Mouse (Mus musculus) lung, adult 2 months (tissue): ENCODE data around the gene Bcl11b.

Experiments used
- CTCF ChIP-seq: fragments of 200-500 bp; IDR thresholded peaks from 2 replicates; pipeline ENCODE4 v1.5.1; 2011; ENCODE audit warnings: mild to moderate bottlenecking, low read length, control low read depth; ENCODE audit not compliant: insufficient read depth
- POLR2A ChIP-seq: fragments of 200-500 bp; IDR thresholded peaks from 2 replicates; pipeline ENCODE4 v1.6.1; 2011; ENCODE audit warnings: low read depth, mild to moderate bottlenecking, control low read depth, low read length, borderline replicate concordance; ENCODE audit errors: extremely low read depth

DNA sequence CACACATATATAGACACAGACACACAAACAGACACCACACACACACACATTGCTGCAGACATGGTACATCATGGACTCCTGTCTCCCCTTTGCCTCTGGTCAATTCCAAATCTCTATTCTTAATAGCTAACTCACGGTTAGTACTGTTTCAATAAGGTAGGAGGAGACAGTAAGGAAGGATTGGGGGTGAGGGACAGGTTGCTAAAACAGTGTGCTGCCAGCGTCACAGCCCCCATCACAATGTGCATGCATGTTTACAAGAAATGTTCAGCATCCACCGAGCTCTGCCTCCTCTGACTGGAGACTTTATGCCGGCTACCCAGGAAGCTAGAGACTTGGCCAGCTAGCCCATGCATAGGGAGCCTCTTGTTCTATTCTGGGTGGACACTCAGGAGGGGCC lies 9.0 kb downstream of the Bcl11b start:
- TF ChIP-seq POLR2A, result no peak
- TF ChIP-seq CTCF, result no peak
